Mouse (Mus musculus) left cerebral cortex, adult 18-20 months (tissue): ENCODE results near the gene Drd2. TPM values are rescaled to one million over a fixed set of nuclear protein-coding genes. Genes with fewer than 3 reads are reported as not detected.

Experiments
- DNase-seq, 2 experiments: peaks; one replicate each; pipeline ENCODE4 v3.0.0; 2021 to 2022; ENCODE audit warnings: low spot score in 2 of 2, mixed read lengths in 1 of 2
- total RNA-seq, 2 experiments: library from RNA; stranded (reverse); gene quantifications; 2 replicates each; pipeline ENCODE4 v1.2.3; 2021

Drd2 gene
- total RNA-seq, 2 experiments from 2014 or later = 12.7 to 24.8 TPM

DNA sequence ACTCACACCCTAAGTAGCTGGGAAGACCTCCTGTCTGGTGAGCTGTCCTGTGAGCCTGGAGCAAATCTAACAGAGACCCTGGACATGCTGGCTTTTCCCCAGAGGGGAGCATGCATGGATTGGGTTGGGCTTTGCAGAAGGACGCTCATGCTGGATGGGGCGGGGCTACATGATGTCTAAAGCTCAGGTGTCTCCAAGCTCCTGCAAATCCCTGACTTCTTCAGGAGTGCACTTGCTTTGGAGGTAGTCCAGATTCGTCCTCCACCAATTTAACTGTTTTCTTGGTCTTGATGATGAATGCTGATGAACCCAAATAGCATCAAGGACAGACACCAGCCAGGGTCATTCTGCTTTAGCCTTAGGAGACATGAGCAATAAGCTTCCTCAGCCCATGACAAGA lies 110.1 kb downstream of the Drd2 start:
- DNase-seq = no peak

DNA sequence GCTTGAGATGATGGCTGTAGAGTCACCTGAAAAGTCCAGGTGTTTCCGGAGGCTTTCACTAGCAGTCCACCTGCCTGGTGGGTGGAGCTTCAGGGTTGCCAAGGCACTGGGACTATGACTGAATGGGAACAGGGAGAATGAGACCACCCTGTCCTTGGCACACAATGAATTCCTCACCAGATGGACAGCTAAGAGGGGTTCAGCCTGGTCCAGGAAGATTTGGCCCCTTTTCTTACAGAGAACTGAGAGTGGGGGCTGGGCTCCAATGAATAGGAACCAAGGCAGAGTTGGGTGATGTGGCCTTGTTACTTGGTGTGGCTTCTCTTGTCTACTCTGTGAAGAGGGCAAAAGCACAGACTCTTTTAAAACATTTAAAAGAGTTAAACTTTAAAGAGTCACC lies 112.0 kb downstream of the Drd2 start:
- DNase-seq = no peak

DNA sequence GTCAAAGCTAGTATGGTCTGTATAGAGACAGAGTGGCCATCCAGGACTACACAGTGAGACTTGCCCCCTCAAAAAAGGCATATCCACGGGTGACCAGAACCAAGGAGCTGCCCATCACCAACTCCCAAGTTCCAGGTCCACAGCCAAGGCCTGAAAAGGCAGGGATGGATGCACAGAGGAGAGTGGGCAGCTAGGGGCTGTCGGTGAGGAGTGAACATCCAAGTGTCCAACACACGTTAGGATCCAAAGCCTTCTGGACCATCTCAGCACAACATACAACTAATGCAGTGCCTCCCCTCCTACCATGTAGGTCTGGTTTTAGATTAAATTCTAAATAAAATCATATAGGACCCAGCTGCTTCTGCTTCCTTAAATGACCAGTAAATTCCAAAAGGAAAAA lies 115.7 kb downstream of the Drd2 start:
- no peak for DNase-seq

Other genes starting within 250 kb of the Drd2 start
- not detected for gene Gm4894, start 90.1 kb upstream of the Drd2 start, total RNA-seq
- not detected for gene Ankk1, start 86.4 kb downstream of the Drd2 start, total RNA-seq
- gene Ttc12, start 145.6 kb downstream of the Drd2 start, total RNA-seq = 1 to 10 TPM; 1.1 to 1.4 TPM